25 mouse cellular contexts compared by ENCODE assay signal in the genomic region with DNA sequence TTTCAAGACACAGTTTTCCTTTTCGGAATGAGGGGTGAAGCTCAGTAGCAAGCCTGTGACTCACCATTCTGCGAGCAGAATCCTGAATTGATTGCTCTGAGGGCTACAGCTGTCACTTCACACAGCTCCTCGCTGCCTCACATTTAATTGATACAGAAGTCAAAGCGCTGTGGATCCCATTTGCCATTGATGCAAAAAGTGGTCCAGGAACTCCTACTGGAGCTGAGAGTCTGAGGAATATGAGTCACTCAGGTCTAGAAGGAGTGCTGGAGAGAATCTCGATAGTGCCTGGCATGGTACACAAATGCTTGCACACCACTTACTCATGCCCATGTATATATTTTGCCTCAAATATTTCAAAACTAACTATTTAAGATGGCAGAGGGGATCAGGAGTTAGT.
DNase-seq lines count a peak whose midpoint lies in the region; ATAC-seq lines count a peak whose summit lies in the region.
"Had no signal": no experiment of that assay in that cellular context is flagged by ENCODE, and none has a peak within 500 bp of the region (broad histone marks: within the 10 kb centered on the region; RNA-seq: fewer than 3 reads in every experiment).

No protein-coding gene starts in this region.

- H3K4me2 ChIP-seq in midbrain, embryonic 16.5 days (ENCODE audit: low read length) = no peak overlapping the region
- H3K4me2 ChIP-seq: embryonic facial prominence, embryonic 15.5 days; heart, embryonic 11.5 days; heart, embryonic 15.5 days had no signal

- H3K9me3 ChIP-seq in midbrain, embryonic 16.5 days (replicated peaks; ENCODE audit: control insufficient read depth, low read length, poor library complexity, severe bottlenecking) = no peaks in the 10 kb centered on the region
- H3K9me3 ChIP-seq: embryonic facial prominence, embryonic 15.5 days; forebrain, embryonic 10.5 days; heart, embryonic 15.5 days had no signal

- intact Hi-C loops in left cerebral cortex, postnatal 10 days (cut with DNase I) = no loop called here

- no peaks in the 10 kb centered on the region for H3K4me1 ChIP-seq in midbrain, embryonic 16.5 days (ENCODE audit: control insufficient read depth, insufficient read depth, low read length)
- H3K4me1 ChIP-seq: embryonic facial prominence, embryonic 15.5 days; forebrain, embryonic 10.5 days; heart, embryonic 15.5 days had no signal

- no peak overlapping the region for H3K9ac ChIP-seq in midbrain, embryonic 16.5 days (ENCODE audit: low read depth, low read length)
- H3K9ac ChIP-seq: embryonic facial prominence, embryonic 15.5 days; heart, embryonic 15.5 days had no signal

- H3K27ac ChIP-seq in midbrain, embryonic 16.5 days (ENCODE audit: low read length) = no peak overlapping the region
- H3K27ac ChIP-seq: embryonic facial prominence, embryonic 15.5 days; forebrain, embryonic 10.5 days; heart, adult 2 months; heart, embryonic 15.5 days had no signal

- no peak for DNase-seq in frontal cortex, postnatal 25 days (ENCODE audit: low spot score in 2 of 2)
- DNase-seq in left cerebral cortex, adult 11 months (ENCODE audit: low spot score) = peak; percentile 19
- no peak for DNase-seq in left cerebral cortex, postnatal 10 days (ENCODE audit: extremely low spot score in 1 of 2, low spot score in 2 of 2)
- DNase-seq in right cerebral cortex, adult 2 months (ENCODE audit: low spot score in 2 of 2) = peak; percentile 11 to 21
- no peak for DNase-seq in right cerebral cortex, postnatal 14 days
- DNase-seq: adrenal gland, adult 8-10 months; adrenal gland, postnatal 36 days; B cell, adult 2 months; cerebellum, adult 11 months; cerebellum, adult 8-10 months; cerebellum, postnatal 14 days; embryo, embryonic 11 days; gastrocnemius, postnatal 14 days; heart, adult 2 months; heart, postnatal 14 days had no signal

- no peak overlapping the region for H3K4me3 ChIP-seq in midbrain, embryonic 16.5 days (ENCODE audit: low read depth, low read length)
- H3K4me3 ChIP-seq: embryonic facial prominence, embryonic 15.5 days; erythroblast, embryonic 14.5 days; forebrain, embryonic 10.5 days; heart, adult 2 months; heart, embryonic 15.5 days had no signal

- peak; percentile 65 for ATAC-seq in frontal cortex, adult (ENCODE audit: low TSS enrichment)
- no peak for ATAC-seq in midbrain, embryonic 16.5 days
- ATAC-seq: CD4-positive, CD25-positive, alpha-beta regulatory T cell, adult 4 months; forebrain, embryonic 14.5 days had no signal

- H3K36me3 ChIP-seq in midbrain, embryonic 16.5 days (ENCODE audit: control insufficient read depth, insufficient read depth, low read length) = no peaks in the 10 kb centered on the region
- H3K36me3 ChIP-seq: embryonic facial prominence, embryonic 15.5 days; forebrain, embryonic 10.5 days; G1E; heart, embryonic 15.5 days had no signal

- no peaks in the 10 kb centered on the region for H3K27me3 ChIP-seq in midbrain, embryonic 16.5 days (ENCODE audit: control insufficient read depth, insufficient read depth, low read depth, low read length)
- H3K27me3 ChIP-seq: embryonic facial prominence, embryonic 15.5 days; heart, embryonic 15.5 days had no signal

- WGBS in midbrain, embryonic 16.5 days = 81% methylated on average over 5 of the region's 5 CpGs

Comparison
In these comparisons a context has a peak if more than half of its experiments do, and no peak if none do; other contexts are left out.
1. DNase-seq: peak in left cerebral cortex, adult 11 months (single experiment) and right cerebral cortex, adult 2 months (2 of 2); none in frontal cortex, postnatal 25 days (0 of 2), left cerebral cortex, postnatal 10 days (0 of 2) and right cerebral cortex, postnatal 14 days (single experiment).